Mouse (Mus musculus): ENCODE measurements around the gene 4930539E08Rik.

GRCm38 (mm10) chr17:28869412-28870110, 45.6 kb downstream of the 4930539E08Rik start:
- TF ChIP-seq EP300 (IDR thresholded peaks at IDR 0.05) (no peak), CTCF (IDR thresholded peaks at IDR 0.05) (no peak)
